Mouse (Mus musculus) hematopoietic stem cell, adult 5-6 weeks (primary cell): Measurements from ENCODE around the gene Fbxl18. TPM values are rescaled to one million over a fixed set of nuclear protein-coding genes. Genes with fewer than 3 reads are reported as not detected.
"Not testable (repeated sequence)": the region's sequence is repeated elsewhere in the genome, so short reads cannot be mapped to it uniquely, and the experiment has no call there.

ENCODE experiments used
- ATAC-seq, 2 experiments: fragments of 125-278 bp in 1 of 2; replicated peaks in 1 of 2; 2 replicates each; pipeline ENCODE4 v1.8.0; 2016 to 2017; ENCODE audit warnings: inconsistent platforms in 2 of 2, mild to moderate bottlenecking in 2 of 2, moderate number of reproducible peaks in 2 of 2, low read depth in 1 of 2, moderate TSS enrichment in 1 of 2; ENCODE audit not compliant: low FRiP score in 2 of 2, poor library complexity in 2 of 2, severe bottlenecking in 2 of 2, insufficient read depth in 1 of 2, low TSS enrichment in 1 of 2
- total RNA-seq: library from RNA; stranded (forward); fragments of 172-1452, 232-1000 nt; gene quantifications from 2 replicates; pipeline ENCODE4 v1.2.3, GENCODE M21; 2017

Fbxl18 gene
- total RNA-seq, 1 experiment from 2014 or later: 1.8 TPM

DNA sequence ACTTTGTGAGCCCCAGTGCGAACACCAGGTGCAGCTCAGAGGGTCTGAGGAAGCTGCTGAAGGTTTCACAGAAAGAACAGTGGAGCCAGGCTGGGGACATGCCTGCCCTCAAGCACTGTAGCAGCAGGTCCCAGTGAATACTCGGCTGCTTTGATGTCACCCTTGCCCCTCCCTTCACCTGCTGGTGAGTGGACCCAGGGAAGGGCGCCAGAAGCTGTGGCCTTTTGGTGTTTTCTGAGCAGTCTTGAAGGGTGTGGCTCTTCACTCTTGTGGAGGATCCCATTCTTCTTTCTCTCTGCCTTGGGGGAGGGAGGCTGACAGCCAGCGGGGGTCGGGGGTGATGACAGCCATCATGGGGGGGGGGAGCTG is 43.6 kb downstream of the Fbxl18 start:
- ATAC-seq: no peak

DNA sequence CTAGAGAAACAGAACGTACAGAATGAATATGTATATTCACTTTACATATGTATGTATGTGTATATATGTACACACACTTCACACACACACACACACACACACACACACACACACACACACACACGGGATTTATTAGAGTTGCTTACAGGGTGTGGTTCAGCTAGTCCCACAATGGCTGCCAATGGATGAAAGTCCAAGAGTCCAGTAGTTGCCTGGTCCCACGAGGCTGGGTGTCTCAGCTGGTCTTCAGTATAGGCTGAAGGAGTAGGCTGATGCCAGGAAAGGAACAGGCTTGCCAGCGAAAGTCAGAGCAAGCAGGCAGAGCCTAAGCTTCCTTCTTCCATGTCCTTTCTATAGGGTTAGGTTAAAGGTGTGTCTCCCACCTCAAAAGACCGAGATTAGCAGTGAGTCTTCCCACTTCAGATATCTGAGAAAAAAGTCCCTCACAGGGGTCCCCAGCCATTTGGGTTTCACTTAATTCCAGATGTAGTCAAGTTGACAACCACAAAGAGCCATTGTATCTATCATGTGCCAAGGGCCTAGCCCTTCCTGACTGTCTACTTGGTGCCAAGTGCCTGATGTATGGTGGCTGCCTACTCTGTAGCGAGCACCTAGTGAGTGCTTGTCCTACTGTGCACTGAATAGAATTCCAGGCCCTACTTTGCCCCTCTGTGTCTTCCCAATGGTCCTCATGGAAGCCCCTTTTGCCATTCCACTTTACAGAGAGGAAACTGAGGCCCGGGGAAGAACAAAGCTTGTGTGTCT is 44.1 kb downstream of the Fbxl18 start:
- no peak for ATAC-seq

DNA sequence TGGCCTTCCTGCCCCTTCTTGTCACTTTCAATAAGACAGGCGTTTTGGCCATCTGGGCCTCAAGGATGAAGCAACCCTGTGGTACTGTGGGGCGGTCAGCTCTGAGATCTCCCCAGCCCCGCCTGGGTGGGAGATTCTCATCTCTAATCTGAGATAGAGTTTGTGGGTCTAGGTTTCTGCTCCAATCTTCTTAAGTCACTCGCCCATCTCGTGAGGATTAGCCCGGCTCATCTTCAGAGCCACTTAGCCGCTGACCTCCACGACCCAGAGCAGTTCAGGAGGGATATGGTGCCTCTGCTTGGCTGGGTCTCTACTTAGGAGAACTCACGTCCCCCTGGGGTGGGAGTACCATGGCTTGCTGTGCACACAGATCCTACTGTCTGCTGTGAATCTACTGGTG is 44.7 kb downstream of the Fbxl18 start:
- no peak for ATAC-seq

DNA sequence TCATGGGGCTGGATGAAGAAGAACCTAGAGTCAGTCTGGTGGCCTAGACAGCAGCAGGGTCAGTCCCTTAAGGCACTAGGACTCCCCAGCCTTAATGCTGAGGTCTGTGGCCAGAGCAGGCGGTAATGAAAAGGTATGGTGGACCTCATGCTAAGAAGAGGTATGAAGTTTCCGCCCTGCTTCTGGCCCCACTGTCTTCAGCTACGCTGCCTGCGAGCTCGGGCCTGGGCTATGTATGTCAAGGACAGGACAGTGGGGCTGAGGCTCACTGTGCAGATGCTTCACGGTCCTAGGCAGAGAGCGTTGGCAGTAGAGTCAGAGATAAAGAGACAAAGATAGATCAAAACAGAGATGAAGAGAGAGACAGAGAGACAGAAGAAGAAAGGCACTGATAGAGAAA is 46.3 kb downstream of the Fbxl18 start:
- ATAC-seq: no peak

DNA sequence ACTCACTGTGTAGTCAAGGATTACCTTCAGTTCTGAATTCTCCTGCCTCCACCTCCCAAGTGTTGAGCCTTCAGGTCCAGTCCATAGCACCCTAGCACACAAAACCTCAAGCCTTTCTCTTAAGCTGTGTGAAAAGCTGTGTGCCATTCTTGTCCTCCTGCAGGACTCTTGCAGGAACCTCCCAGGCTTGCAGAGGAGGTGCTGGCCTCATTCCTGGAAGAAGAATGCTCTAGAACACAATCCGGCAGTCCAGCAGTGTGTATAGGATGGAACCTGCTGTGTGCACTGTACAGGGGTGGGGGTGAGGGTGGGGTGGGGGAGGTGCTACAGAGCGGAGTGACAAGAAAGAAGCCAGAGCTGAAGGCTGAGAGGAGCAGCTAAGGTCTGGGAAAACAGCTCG is 47.1 kb downstream of the Fbxl18 start:
- ATAC-seq: no peak

DNA sequence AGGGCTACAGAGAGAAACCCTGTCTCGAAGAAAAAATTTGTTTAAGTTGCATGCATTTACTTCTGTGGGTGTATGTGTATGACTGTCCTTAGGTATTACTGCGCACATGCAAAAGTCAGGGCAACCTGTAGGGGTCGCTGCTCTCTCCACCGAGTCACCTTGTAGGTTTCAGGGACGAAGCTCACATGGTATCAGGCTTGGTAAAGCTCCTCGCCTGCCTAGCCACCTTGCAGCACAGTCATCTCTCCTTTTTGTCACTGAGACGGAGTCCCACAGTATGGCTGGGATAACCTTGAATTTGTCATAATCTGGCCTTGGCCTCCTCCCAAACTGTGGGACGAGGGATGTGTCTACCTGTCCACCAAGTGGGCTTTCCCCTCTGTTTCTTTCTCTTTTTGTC is 50.8 kb downstream of the Fbxl18 start:
- ATAC-seq: no peak

DNA sequence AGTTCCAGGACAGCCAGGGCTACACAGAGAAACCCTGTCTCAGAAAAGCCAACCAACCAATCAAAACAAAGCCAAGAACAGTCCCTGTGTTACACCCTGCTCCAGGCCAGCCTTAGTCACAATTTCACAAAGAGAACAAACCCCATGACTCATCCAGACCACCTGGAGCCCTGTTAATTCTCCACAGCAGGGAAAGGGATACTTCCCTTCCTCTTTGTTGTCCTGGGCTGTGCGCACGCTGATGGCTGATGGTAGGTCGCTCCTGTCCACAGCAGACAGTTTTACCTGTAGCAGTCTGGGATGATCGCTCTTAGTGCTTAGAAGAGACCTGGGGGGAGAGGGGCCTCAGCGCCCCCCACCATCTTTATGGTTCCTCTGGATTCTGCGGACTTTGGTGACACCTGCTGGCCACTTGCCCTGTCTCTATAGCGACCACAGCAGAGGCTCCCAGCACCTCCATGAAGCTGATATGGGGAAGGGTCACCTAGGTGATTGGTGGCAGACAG is 53.0 kb downstream of the Fbxl18 start:
- ATAC-seq: no peak; a peak in 1 of 4 replicates

DNA sequence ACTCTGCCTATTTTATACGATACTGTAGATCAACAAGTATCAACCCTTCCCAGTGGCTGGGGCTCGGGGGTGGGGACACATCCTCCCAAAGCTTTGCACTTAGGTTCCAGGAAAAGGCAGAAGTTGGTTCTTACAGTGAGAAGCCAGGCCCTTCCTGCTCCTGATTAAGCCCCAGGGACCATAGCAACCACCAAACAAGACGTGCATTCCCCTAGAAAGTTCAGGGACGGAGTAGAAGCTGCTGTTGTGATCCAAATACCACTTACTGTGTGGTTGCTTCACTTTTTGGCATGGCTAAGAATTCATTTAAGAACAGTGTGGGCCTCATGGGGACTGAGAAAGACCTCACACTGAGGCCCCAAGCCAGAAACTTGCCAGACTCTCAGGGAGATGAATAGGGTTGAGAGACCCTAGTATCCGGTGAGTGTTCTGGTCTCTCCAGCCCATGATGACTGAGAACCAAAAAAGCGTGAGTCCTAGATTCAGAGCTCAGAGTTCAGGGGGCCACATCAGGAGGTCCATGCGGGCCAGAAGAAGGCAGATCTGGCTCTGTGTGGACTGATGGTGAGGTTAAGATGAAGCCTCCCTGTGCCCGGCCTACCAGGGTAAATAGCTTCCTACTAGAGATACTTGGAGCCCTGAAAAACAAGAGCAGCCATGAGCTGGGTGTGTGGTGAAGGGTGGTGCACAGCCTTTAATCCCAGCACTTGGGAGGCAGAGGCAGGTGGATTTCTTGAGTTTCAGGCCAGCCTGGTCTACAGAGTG is 53.7 kb downstream of the Fbxl18 start:
- no peak for ATAC-seq

DNA sequence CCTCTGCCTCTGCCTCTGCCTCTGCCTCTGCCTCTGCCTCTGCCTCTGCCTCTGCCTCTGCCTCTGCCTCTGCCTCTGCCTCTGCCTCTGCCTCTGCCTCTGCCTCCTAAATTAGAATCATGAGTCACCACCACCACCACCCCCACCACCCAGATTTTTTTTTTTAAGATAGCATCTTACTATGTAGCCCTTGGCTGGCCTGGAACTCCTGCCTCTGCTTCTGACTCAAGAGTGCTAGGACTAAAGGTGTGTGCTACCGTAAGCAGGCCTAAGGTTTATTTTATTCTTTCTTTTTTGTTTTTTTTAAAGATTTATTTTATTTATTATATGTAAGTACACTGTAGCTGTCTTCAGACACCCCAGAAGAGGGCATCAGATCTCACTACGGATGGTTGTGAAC is 57.8 kb downstream of the Fbxl18 start:
- ATAC-seq: not testable (repeated sequence)

DNA sequence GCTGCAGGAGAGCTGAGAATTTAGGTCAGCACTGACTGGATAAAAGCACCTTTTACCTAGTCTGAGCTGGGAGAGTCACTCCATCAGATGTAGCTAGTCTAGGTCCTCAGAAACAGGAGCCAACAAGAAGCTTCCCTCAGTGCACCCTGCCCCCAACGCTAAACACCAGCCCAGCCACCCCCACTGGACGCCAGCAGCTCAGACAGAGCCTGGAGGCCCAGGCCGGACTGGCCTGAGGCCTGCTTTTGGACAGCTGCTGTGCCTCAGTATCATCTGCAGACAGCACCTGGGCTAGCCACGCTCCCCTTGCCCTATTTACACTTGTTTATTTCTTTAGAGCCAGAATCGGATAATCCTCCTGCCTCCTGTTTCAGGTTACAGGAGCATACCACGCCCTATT is 58.3 kb downstream of the Fbxl18 start:
- ATAC-seq: no peak

DNA sequence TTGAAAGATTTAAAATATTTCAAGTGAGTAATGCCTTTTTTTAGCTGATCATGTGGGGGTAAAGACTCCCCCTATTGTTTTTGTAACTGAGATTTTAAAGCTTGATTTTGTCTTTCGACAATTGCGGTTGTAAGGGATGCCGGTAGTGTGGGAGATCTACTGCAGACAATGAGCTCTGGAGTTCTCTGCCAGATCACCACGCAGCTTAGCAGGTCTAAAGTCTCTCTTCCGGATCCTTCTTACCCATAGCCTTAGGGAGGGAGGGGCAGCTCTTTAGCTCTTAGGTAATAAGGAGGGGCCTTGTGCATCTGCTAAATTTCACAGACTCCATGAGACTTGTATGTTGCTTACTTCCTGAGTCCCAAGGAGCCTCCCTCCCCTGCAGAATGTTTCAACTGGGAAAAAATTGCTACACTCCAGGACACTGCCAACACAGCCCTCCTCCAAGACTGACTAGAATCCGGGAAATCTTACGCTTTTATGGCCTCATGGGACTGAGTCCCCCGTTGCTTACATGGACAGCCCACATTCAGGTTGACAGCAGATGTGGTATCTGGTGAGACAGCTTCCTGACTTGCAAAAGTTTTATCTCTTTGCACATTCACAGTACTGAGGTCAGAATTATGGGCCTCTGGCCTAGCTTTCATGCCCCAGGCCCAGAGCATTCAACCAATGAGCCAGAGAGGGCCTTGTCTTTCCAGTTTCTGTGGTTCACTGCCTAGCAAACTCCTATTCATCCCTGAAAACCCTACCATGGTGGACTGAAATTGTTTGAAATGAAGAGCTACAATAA is 61.4 kb downstream of the Fbxl18 start:
- no peak for ATAC-seq

DNA sequence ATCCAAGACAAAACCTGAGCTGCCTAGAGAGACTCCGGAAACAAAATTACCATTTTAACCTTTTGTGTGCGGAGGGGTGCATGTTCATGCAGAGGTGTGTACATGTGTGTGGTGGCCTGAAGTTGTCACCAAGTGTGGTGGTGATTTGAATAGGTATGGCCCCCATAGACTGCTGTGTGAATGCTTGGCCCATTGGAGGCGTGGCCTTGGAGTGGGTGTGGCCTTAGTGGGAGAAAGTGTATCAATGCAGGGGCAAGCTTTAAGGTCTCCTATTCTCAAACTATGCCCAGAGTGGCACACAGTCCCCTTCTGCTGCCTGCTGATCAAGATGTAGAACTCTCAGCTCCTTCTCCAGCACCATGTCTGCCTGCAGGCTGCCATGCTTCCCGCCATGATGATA is 69.1 kb downstream of the Fbxl18 start:
- ATAC-seq: no peak

DNA sequence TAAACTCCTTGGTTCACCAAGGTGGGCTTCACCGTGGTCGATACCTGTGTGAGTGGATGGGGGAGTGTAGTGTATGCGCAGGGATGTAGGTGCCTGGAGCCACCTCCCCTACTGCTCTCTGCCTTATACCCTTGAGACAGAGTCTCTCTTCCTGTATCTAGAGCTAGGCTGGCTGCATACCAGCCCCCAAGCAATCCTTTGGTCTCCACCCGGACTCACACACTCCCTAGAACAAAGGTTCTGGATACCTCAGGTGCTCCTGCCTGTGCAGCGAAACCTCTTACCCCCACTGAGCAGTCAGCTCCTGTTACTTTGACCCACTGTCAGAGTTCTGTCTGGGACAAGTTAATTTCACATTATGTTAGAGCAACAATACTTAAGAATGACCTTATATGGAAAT is 69.6 kb downstream of the Fbxl18 start:
- no peak for ATAC-seq

DNA sequence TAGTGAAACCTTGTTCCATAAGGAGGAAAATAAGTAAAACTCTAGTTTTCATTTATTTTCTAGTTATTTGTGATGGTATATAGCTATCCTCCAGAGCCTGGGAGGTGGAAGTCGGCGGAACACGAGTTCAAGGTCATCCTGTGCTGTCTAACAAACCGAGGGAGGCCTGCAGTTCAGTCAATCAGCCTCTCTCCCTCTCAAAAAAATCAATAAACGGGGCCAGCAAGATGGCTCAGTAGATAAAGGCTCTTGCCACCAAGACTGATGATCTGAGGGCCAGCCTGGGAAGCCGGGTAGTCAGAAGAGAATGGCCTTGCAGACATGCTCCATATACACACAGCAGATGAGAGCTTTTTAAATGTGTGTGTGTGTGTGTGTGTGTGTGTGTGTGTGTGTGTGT is 71.1 kb downstream of the Fbxl18 start:
- no peak for ATAC-seq

DNA sequence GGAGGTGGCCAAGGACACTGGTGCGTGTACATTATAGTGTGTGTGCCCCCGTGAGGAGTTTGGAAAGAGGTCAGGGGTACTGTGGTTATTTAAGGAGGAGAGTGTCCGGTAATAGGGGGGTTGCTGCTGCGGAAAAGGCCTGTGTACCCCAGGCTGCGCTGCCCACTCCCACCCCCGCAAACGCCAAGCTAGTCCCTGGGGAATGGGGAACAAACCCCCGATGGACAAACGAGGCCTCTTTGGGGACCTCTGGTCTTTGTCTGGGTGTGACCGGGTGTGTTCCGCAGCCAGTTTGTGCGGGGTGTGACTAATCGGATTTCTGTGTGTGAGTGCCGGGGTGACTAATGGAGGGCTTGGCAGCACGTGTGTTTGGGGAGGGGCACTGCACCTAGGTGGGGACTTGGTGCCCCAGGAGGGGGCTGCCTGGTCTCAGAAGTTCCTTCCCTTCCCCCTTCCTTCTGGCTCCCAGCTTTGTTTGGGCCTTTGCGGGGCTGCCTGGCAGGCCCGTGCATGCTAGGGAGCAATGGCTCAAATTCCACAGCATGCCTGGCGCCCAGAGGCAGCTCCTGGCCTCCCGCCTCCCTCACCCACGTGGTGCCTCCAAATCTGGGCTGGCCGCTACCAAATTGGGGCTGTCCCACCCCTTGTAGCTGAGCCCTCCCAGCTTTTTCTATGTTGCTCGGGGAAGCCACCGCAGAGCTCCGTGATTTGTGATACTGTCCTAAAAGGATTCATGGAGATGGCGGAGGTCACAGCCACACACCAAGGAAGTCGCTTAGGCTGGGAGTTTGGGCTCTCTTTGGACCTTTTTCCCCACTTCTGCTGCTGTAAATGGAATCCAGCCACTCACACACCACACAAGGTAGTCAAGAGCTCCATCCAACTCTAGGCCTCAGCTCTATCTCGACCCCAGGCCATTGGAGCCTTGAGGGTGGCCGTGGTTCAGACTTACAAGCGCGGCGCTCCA is 71.8 kb downstream of the Fbxl18 start:
- ATAC-seq: no peak

DNA sequence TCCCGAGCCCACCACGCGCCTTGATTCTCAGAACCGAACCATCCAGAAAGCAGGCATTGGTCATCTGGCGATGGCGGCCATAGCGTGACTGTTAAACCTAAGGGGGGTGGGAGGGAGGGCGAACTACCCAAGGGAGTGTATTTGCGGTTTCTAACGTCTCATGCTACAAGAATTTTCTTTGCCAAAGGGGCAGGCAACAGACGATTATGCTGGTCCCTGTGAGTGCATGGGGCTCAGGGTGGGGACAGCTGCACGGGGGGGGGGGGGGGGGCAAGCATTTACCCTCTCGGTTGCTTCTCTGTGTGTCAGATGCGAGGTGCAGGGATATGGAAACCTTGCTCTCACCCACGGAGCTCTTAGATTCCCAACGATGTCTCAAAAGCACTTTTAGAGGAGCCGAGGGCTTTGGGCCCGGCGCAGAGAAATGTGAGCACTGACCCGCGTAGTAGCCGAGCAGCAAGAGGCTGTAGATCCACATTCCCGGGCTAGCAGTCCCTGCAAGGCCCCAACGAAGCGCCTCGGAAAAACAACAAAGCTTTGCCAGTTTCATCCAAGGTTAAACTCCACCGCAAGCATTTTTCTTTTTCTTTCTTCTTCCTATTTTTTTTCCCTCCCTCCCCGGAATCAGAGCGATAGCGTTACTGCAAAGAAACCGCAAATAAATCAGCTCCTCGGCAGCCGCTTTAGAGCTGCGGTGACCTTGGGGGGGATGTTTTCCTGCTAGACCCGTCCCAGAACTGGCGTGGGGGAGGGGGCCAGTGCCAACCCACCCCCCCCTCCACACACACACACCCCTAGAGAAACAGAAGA is 72.7 kb downstream of the Fbxl18 start:
- no peak for ATAC-seq
